Mouse (Mus musculus) liver, adult 2 months (tissue): ENCODE measurements around the gene Ces2f.

Source experiments
- CTCF ChIP-seq: fragments of 200-500 bp; IDR thresholded peaks from 2 replicates; pipeline ENCODE4 v1.5.1; 2011; ENCODE audit warnings: low read depth, low read length, control low read depth
- POLR2A ChIP-seq: fragments of 200-500 bp; IDR thresholded peaks from 2 replicates; pipeline ENCODE4 v1.6.1; 2011; ENCODE audit warnings: low read length, control low read depth; ENCODE audit not compliant: insufficient read depth; ENCODE audit errors: extremely low read depth

DNA sequence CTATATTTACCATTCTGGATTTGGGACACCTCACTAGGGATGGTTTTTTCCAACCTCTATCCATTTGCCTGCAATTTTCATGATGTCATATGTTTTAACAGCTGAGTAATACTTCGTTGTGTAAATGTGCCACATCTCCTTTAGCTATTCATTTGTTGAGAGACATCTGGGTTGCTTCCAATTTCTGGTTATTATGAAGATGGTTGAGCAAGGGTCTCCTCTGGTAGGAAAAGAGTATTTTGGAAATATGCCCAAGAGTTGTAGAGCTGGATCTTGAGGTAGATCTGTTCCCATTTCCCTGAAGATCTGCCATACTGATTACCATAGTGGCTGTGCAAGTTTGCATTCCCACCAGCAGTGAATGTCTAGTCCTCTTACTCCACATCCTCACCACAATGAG is 40.0 kb upstream of the Ces2f start:
- TF ChIP-seq CTCF: no peak
- no peak for TF ChIP-seq POLR2A
